Mouse (Mus musculus) heart, postnatal 0 days (tissue): ENCODE results near the gene Lgals9.

Experiments
- CTCF ChIP-seq: IDR thresholded peaks from 2 replicates; pipeline ENCODE4 v1.5.1; 2016; ENCODE audit warnings: antibody characterized with exemption, control low read depth, low read depth
- EP300 ChIP-seq: IDR thresholded peaks from 2 replicates; pipeline ENCODE4 v1.6.1; 2016; ENCODE audit warnings: antibody characterized with exemption, low read depth

GRCm38 (mm10) chr11:78971096-78971495 lies 13.7 kb downstream of the Lgals9 start:
- TF ChIP-seq EP300 (no peak), CTCF (no peak)
